Mouse (Mus musculus): Measurements from ENCODE around the gene Exoc2.

- TF ChIP-seq CTCF (conservative IDR thresholded peaks at IDR 0.05; ENCODE audit: low read length) (no peak), POU5F1 (IDR thresholded peaks at IDR 0.05; ENCODE audit: borderline replicate concordance, low read length) (no peak)
These were observed 100.4 kb downstream of the Exoc2 start for GRCm38 (mm10) chr13:30873472-30873871.

Measured in E14TG2a.4 (cell line).